Mouse (Mus musculus): Measurements from ENCODE around the gene Vav3. TPM values are rescaled to one million over a fixed set of nuclear protein-coding genes. Genes with fewer than 3 reads are reported as not detected.

Gene Vav3
- polyA plus RNA-seq, 1 experiment: 2.2 TPM

DNA sequence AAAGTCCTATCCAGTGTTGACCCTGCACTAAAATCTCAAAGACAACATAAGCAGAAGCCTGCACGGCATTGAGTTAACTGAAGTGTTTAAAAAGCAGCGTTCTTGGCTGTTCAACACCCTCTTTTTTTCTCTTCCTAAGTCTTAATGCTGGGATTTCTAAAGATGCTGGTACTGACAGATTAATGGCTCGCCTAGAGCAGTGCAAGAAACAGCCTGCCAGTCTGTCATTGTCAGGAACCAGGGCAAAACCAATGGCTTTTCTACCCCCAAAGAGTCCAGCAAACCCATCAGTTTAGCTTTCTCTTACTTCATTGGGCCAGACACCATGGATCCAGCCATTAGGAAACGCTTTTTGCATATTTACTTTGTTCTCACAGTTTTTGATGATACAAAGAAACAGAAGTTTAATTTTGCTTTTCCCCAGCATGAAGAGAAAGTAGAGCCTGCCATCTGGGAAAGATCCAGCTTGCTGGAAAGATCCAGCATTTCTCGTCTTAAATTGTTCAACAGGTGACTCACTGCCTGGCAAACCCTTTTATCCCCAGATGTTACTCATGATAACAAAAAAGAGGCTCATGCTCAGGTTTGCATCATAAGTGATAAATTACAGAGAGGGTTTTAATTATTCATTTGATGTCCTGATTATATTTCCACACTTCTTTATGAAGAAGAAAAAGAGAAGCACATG, 343.3 kb downstream of the Vav3 start:
- H3ac ChIP-seq (ENCODE audit: control insufficient read depth, insufficient read length, low read depth): no peak overlapping the region
- H3K79me3 ChIP-seq (ENCODE audit: low read depth): no peaks in the 10 kb centered on the region
- no peak overlapping the region for H3K4me3 ChIP-seq (ENCODE audit: insufficient read depth, poor library complexity, severe bottlenecking)
- no peaks in the 10 kb centered on the region for H3K79me2 ChIP-seq (ENCODE audit: control insufficient read depth, insufficient read depth)
- H3K36me3 ChIP-seq (ENCODE audit: control insufficient read depth, insufficient read depth): no peaks in the 10 kb centered on the region
- TF ChIP-seq MYOG (IDR thresholded peaks at IDR 0.05; ENCODE audit: control insufficient read depth, extremely low read depth, insufficient read length) (no peak), MAX (IDR thresholded peaks at IDR 0.05) (no peak), USF1 (IDR thresholded peaks at IDR 0.05; ENCODE audit: low read depth) (no peak), MYOD1 (IDR thresholded peaks at IDR 0.05; ENCODE audit: control insufficient read depth, insufficient read length, low read depth) (no peak), CEBPB (IDR thresholded peaks at IDR 0.05; ENCODE audit: low read depth) (no peak), CTCF (IDR thresholded peaks at IDR 0.05; ENCODE audit: control insufficient read depth, insufficient read depth, insufficient read length) (no peak), FOSL1 (IDR thresholded peaks at IDR 0.05; ENCODE audit: insufficient read depth, low read length, poor library complexity, severe bottlenecking) (no peak)
- no peaks in the 10 kb centered on the region for H3K27me3 ChIP-seq (ENCODE audit: control insufficient read depth, insufficient read depth, insufficient read length)

DNA sequence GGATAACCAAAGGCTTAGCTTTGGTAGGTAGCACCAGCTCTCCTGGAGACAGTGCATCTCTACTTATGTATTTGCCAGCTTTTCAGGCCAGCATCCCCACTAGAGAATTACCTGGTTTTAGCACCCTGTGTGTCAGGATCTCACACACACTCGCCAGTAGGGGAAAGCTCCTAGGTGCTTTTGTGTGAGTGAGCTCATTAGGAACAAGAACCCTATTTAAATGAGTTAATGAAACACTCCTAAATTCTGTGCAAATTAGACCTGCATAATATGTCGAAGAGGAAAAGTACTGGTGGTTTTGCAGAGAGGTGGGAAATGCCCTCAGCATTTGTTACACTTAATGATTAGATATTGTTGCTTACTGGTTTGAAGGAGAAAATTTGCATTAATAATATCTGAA, 350.1 kb downstream of the Vav3 start:
- no peaks in the 10 kb centered on the region for H3K79me2 ChIP-seq (ENCODE audit: control insufficient read depth, insufficient read depth)
- H3K79me3 ChIP-seq (ENCODE audit: low read depth): no peaks in the 10 kb centered on the region
- no peak overlapping the region for H3ac ChIP-seq (ENCODE audit: control insufficient read depth, insufficient read length, low read depth)
- H3K4me3 ChIP-seq (ENCODE audit: insufficient read depth, poor library complexity, severe bottlenecking): no peak overlapping the region
- no peaks in the 10 kb centered on the region for H3K36me3 ChIP-seq (ENCODE audit: control insufficient read depth, insufficient read depth)
- H3K27me3 ChIP-seq (ENCODE audit: control insufficient read depth, insufficient read depth, insufficient read length): no peaks in the 10 kb centered on the region
- TF ChIP-seq MYOD1 (IDR thresholded peaks at IDR 0.05; ENCODE audit: control insufficient read depth, insufficient read length, low read depth) (no peak), FOSL1 (IDR thresholded peaks at IDR 0.05; ENCODE audit: insufficient read depth, low read length, poor library complexity, severe bottlenecking) (no peak), CEBPB (IDR thresholded peaks at IDR 0.05; ENCODE audit: low read depth) (no peak)

GRCm38 (mm10) chr3:109692613-109693012, 352.2 kb downstream of the Vav3 start:
- no peak overlapping the region for H3K4me3 ChIP-seq (ENCODE audit: insufficient read depth, poor library complexity, severe bottlenecking)
- no peak for TF ChIP-seq USF1 (IDR thresholded peaks at IDR 0.05; ENCODE audit: low read depth)
- no peak for TF ChIP-seq FOSL1 (IDR thresholded peaks at IDR 0.05; ENCODE audit: insufficient read depth, low read length, poor library complexity, severe bottlenecking)
- no peak for TF ChIP-seq MAX (IDR thresholded peaks at IDR 0.05)
- TF ChIP-seq MYOD1 (IDR thresholded peaks at IDR 0.05; ENCODE audit: control insufficient read depth, insufficient read length, low read depth): no peak
- no peak for TF ChIP-seq CTCF (IDR thresholded peaks at IDR 0.05; ENCODE audit: control insufficient read depth, insufficient read depth, insufficient read length)
- no peak for TF ChIP-seq MYOG (IDR thresholded peaks at IDR 0.05; ENCODE audit: control insufficient read depth, extremely low read depth, insufficient read length)
- TF ChIP-seq CEBPB (IDR thresholded peaks at IDR 0.05; ENCODE audit: low read depth): no peak
- no peaks in the 10 kb centered on the region for H3K79me3 ChIP-seq (ENCODE audit: low read depth)
- no peak overlapping the region for H3ac ChIP-seq (ENCODE audit: control insufficient read depth, insufficient read length, low read depth)
- no peaks in the 10 kb centered on the region for H3K79me2 ChIP-seq (ENCODE audit: control insufficient read depth, insufficient read depth)
- H3K36me3 ChIP-seq (ENCODE audit: control insufficient read depth, insufficient read depth): no peaks in the 10 kb centered on the region
- H3K27me3 ChIP-seq (ENCODE audit: control insufficient read depth, insufficient read depth, insufficient read length): no peaks in the 10 kb centered on the region

- TF ChIP-seq MAX (IDR thresholded peaks at IDR 0.05): no peak
- TF ChIP-seq CTCF (IDR thresholded peaks at IDR 0.05; ENCODE audit: control insufficient read depth, insufficient read depth, insufficient read length): no peak
- no peak for TF ChIP-seq CEBPB (IDR thresholded peaks at IDR 0.05; ENCODE audit: low read depth)
- TF ChIP-seq FOSL1 (IDR thresholded peaks at IDR 0.05; ENCODE audit: insufficient read depth, low read length, poor library complexity, severe bottlenecking): no peak
- TF ChIP-seq USF1 (IDR thresholded peaks at IDR 0.05; ENCODE audit: low read depth): no peak
- TF ChIP-seq MYOG (IDR thresholded peaks at IDR 0.05; ENCODE audit: control insufficient read depth, extremely low read depth, insufficient read length): no peak
- no peak for TF ChIP-seq MYOD1 (IDR thresholded peaks at IDR 0.05; ENCODE audit: control insufficient read depth, insufficient read length, low read depth)
- Histone ChIP-seq H3K36me3 (ENCODE audit: control insufficient read depth, insufficient read depth) (no peaks in the 10 kb centered on the region), H3K79me3 (ENCODE audit: low read depth) (no peaks in the 10 kb centered on the region), H3K27me3 (ENCODE audit: control insufficient read depth, insufficient read depth, insufficient read length) (no peaks in the 10 kb centered on the region), H3ac (ENCODE audit: control insufficient read depth, insufficient read length, low read depth) (no peak overlapping the region), H3K4me3 (ENCODE audit: insufficient read depth, poor library complexity, severe bottlenecking) (no peak overlapping the region), H3K79me2 (ENCODE audit: control insufficient read depth, insufficient read depth) (no peaks in the 10 kb centered on the region)
Observed at GRCm38 (mm10) chr3:109701301-109701700, 360.8 kb downstream of the Vav3 start.

GRCm38 (mm10) chr3:109707786-109708460, 367.5 kb downstream of the Vav3 start:
- Histone ChIP-seq H3K79me2 (ENCODE audit: control insufficient read depth, insufficient read depth) (no peaks in the 10 kb centered on the region), H3K4me3 (ENCODE audit: insufficient read depth, poor library complexity, severe bottlenecking) (no peak overlapping the region), H3K36me3 (ENCODE audit: control insufficient read depth, insufficient read depth) (no peaks in the 10 kb centered on the region), H3K79me3 (ENCODE audit: low read depth) (no peaks in the 10 kb centered on the region), H3ac (ENCODE audit: control insufficient read depth, insufficient read length, low read depth) (no peak overlapping the region), H3K27me3 (ENCODE audit: control insufficient read depth, insufficient read depth, insufficient read length) (no peaks in the 10 kb centered on the region)
- TF ChIP-seq FOSL1 (IDR thresholded peaks at IDR 0.05; ENCODE audit: insufficient read depth, low read length, poor library complexity, severe bottlenecking) (no peak), CEBPB (IDR thresholded peaks at IDR 0.05; ENCODE audit: low read depth) (no peak), MYOG (IDR thresholded peaks at IDR 0.05; ENCODE audit: control insufficient read depth, extremely low read depth, insufficient read length) (no peak), USF1 (IDR thresholded peaks at IDR 0.05; ENCODE audit: low read depth) (no peak), CTCF (IDR thresholded peaks at IDR 0.05; ENCODE audit: control insufficient read depth, insufficient read depth, insufficient read length) (no peak), MYOD1 (IDR thresholded peaks at IDR 0.05; ENCODE audit: control insufficient read depth, insufficient read length, low read depth) (no peak), MAX (IDR thresholded peaks at IDR 0.05) (no peak)

All from C2C12 (cell line).